In the genomic region with DNA sequence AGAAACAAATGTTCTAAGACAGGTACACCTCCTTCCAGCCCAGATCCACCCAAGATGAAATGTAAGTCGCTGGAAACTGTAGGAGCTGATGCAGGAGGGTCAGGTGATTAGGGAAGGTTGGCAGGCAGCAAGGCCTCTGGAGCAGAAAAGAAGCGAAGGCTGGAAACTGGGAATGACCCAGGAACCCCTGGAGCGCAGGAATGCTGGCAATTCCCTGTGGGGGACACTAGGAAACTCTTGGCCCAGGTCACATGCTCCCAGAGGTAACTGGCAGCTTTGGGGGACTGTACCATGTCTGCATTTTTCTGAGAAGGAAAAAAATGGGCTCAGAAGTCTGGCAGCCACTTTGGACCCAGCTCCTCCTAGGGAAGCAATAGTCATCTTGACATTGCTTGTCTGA, we compare ENCODE assay signal across 17 mouse cellular contexts.
DNase-seq lines count a peak whose midpoint lies in the region; ATAC-seq and TF ChIP-seq lines count a peak whose summit lies in the region.
"Had no signal": no experiment of that assay in that cellular context is flagged by ENCODE, and none has a peak within 500 bp of the region (broad histone marks: within the 10 kb centered on the region; RNA-seq: fewer than 3 reads in every experiment).

No protein-coding gene starts in this region.

- no peak for ATAC-seq in hindbrain, embryonic 11.5 days (ENCODE audit: low FRiP score)
- no peak for ATAC-seq in neural tube, embryonic 15.5 days (ENCODE audit: low FRiP score)
- ATAC-seq: midbrain, embryonic 13.5 days had no signal

- no peaks in the 10 kb centered on the region for H3K27me3 ChIP-seq in ES-Bruce4 (ENCODE audit: control insufficient read depth, insufficient read depth, low read length, poor library complexity, severe bottlenecking)
- H3K27me3 ChIP-seq in hindbrain, embryonic 11.5 days (ENCODE audit: control insufficient read depth, insufficient read depth, low read length): no peaks in the 10 kb centered on the region
- no peaks in the 10 kb centered on the region for H3K27me3 ChIP-seq in neural tube, embryonic 15.5 days (replicated peaks)
- H3K27me3 ChIP-seq: heart, embryonic 13.5 days; hindbrain, embryonic 13.5 days; limb, embryonic 13.5 days; midbrain, embryonic 13.5 days had no signal

- 29% methylated on average over 3 of the region's 3 CpGs for WGBS in hindbrain, embryonic 11.5 days
- WGBS in neural tube, embryonic 15.5 days: 36% methylated on average over 3 of the region's 3 CpGs

- no peaks in the 10 kb centered on the region for H3K9me3 ChIP-seq in ES-Bruce4 (replicated peaks; ENCODE audit: control insufficient read depth, insufficient read depth, low read length, poor library complexity, severe bottlenecking)
- no peaks in the 10 kb centered on the region for H3K9me3 ChIP-seq in hindbrain, embryonic 11.5 days (ENCODE audit: control insufficient read depth, low read length)
- H3K9me3 ChIP-seq in neural tube, embryonic 15.5 days (replicated peaks): no peaks in the 10 kb centered on the region
- H3K9me3 ChIP-seq: heart, embryonic 13.5 days; hindbrain, embryonic 13.5 days; limb, embryonic 13.5 days; midbrain, embryonic 13.5 days had no signal

- H3K36me3 ChIP-seq in ES-Bruce4 (ENCODE audit: control insufficient read depth, insufficient read depth, low read length, poor library complexity, severe bottlenecking): no peaks in the 10 kb centered on the region
- no peaks in the 10 kb centered on the region for H3K36me3 ChIP-seq in hindbrain, embryonic 11.5 days (ENCODE audit: control insufficient read depth, insufficient read depth, low read length)
- H3K36me3 ChIP-seq in neural tube, embryonic 15.5 days: no peaks in the 10 kb centered on the region
- H3K36me3 ChIP-seq: midbrain, embryonic 13.5 days had no signal

- H3K4me1 ChIP-seq in ES-Bruce4 (ENCODE audit: control insufficient read depth, insufficient read depth, low read length): peaks cover 6% of the 10 kb centered on the region
- no peaks in the 10 kb centered on the region for H3K4me1 ChIP-seq in hindbrain, embryonic 11.5 days (replicated peaks; ENCODE audit: control insufficient read depth, insufficient read depth, low read length)
- peaks cover 4% of the 10 kb centered on the region for H3K4me1 ChIP-seq in neural tube, embryonic 15.5 days
- H3K4me1 ChIP-seq: midbrain, embryonic 13.5 days had no signal

- H3K9ac ChIP-seq in ES-Bruce4 (ENCODE audit: low read depth, poor library complexity, severe bottlenecking): no peak overlapping the region
- H3K9ac ChIP-seq in hindbrain, embryonic 11.5 days (ENCODE audit: low read depth, low read length): no peak overlapping the region
- no peak overlapping the region for H3K9ac ChIP-seq in neural tube, embryonic 15.5 days (replicated peaks)
- H3K9ac ChIP-seq: heart, embryonic 13.5 days; hindbrain, embryonic 13.5 days; limb, embryonic 13.5 days; lung, embryonic 14.5 days; midbrain, embryonic 13.5 days had no signal

- no peak for TF ChIP-seq CTCF in ES-Bruce4 (IDR thresholded peaks at IDR 0.05; ENCODE audit: low read depth, low read length)

- peak; percentile 51 for DNase-seq in adrenal gland, postnatal 10 days
- no peak for DNase-seq in adrenal gland, adult 18-20 months (ENCODE audit: low spot score in 2 of 2)
- DNase-seq in kidney, adult 11 months: peak; percentile 94
- DNase-seq in kidney, postnatal 10 days: peak; percentile 81
- no peak for DNase-seq in embryo, embryonic 11 days
- no peak for DNase-seq in hindbrain, embryonic 11.5 days (ENCODE audit: low spot score)
- DNase-seq: adrenal gland, adult 8-10 months; lung, embryonic 14.5 days; right cerebral cortex, adult 18-20 months; thymus, adult 2 months had no signal

- no peak overlapping the region for H3K27ac ChIP-seq in ES-Bruce4 (ENCODE audit: insufficient read depth, low read length)
- no peak overlapping the region for H3K27ac ChIP-seq in hindbrain, embryonic 11.5 days (ENCODE audit: low read depth, low read length)
- no peak overlapping the region for H3K27ac ChIP-seq in neural tube, embryonic 15.5 days (replicated peaks)
- H3K27ac ChIP-seq: heart, embryonic 13.5 days; hindbrain, embryonic 13.5 days; limb, embryonic 13.5 days; midbrain, embryonic 13.5 days had no signal

- H3K4me3 ChIP-seq in ES-Bruce4 (ENCODE audit: low read depth, low read length): no peak overlapping the region
- no peak overlapping the region for H3K4me3 ChIP-seq in hindbrain, embryonic 11.5 days (ENCODE audit: low read depth, low read length)
- no peak overlapping the region for H3K4me3 ChIP-seq in neural tube, embryonic 15.5 days (replicated peaks)
- H3K4me3 ChIP-seq: erythroblast, embryonic 14.5 days; heart, embryonic 13.5 days; hindbrain, embryonic 13.5 days; limb, embryonic 13.5 days; midbrain, embryonic 13.5 days had no signal

- no peak for TF ChIP-seq POLR2A in ES-Bruce4 (IDR thresholded peaks at IDR 0.05; ENCODE audit: insufficient read depth, low read length)

- H3K4me2 ChIP-seq in hindbrain, embryonic 11.5 days (replicated peaks; ENCODE audit: low read depth, low read length): no peak overlapping the region
- no peak overlapping the region for H3K4me2 ChIP-seq in neural tube, embryonic 15.5 days
- H3K4me2 ChIP-seq: heart, embryonic 13.5 days; hindbrain, embryonic 13.5 days; limb, embryonic 13.5 days; lung, embryonic 14.5 days; midbrain, embryonic 13.5 days had no signal

- 0 out of 2 replicates have a peak, but pooled peaks have one; percentile 21 for TF ChIP-seq EP300 in ES-Bruce4 (IDR thresholded peaks at IDR 0.05; ENCODE audit: insufficient read depth, low read depth, low read length)

Comparison
In these comparisons a context has a peak if more than half of its experiments do, and no peak if none do; other contexts are left out.
1. DNase-seq: peak in adrenal gland, postnatal 10 days (single experiment), kidney, adult 11 months (single experiment) and kidney, postnatal 10 days (single experiment); none in adrenal gland, adult 18-20 months (0 of 2), embryo, embryonic 11 days (single experiment) and hindbrain, embryonic 11.5 days (single experiment).